Mouse (Mus musculus) megakaryocyte, embryonic 14.5 days (primary cell): ENCODE results near the gene Gtf2a1l.

Experiments
- FLI1 ChIP-seq: IDR thresholded peaks from 2 replicates; pipeline ENCODE4 v1.6.1; 2012; ENCODE audit warnings: low read length, inconsistent platforms, mixed read lengths
- GATA1 ChIP-seq: IDR thresholded peaks from 3 replicates; pipeline ENCODE4 v1.6.1; 2012; ENCODE audit warnings: mixed read lengths, low read length, inconsistent platforms, borderline replicate concordance

- TF ChIP-seq GATA1 (no peak), FLI1 (no peak)
Measured at GRCm38 (mm10) chr17:88696656-88697333, 28.3 kb downstream of the Gtf2a1l start.
